Mouse (Mus musculus) left cerebral cortex, adult 9 months (tissue): ENCODE data around the gene Mst1.

Source experiments
- DNase-seq, 2 experiments: peaks; one replicate each; pipeline ENCODE4 v3.0.0; 2022; ENCODE audit warnings: low spot score in 2 of 2

The Mst1 gene

GRCm38 (mm10) chr9:108056361-108057261, 23.6 kb upstream of the Mst1 start:
- DNase-seq = no peak

GRCm38 (mm10) chr9:108057262-108057562, 23.0 kb upstream of the Mst1 start:
- no peak for DNase-seq

GRCm38 (mm10) chr9:108058291-108058690, 21.9 kb upstream of the Mst1 start:
- DNase-seq = no peak

GRCm38 (mm10) chr9:108062142-108062541, 18.1 kb upstream of the Mst1 start:
- DNase-seq = no peak

- DNase-seq = no peak
Observed at GRCm38 (mm10) chr9:108063361-108063760, 16.9 kb upstream of the Mst1 start.

- peak in 1 of 2 experiments; percentile 65 for DNase-seq
Observed at GRCm38 (mm10) chr9:108065491-108066011, 14.7 kb upstream of the Mst1 start.

- no peak for DNase-seq
Observed at GRCm38 (mm10) chr9:108067199-108067598, 13.0 kb upstream of the Mst1 start.

GRCm38 (mm10) chr9:108067900-108068299, 12.3 kb upstream of the Mst1 start:
- DNase-seq = peak in 1 of 2 experiments; percentile 86

GRCm38 (mm10) chr9:108069007-108069406, 11.2 kb upstream of the Mst1 start:
- DNase-seq = no peak

GRCm38 (mm10) chr9:108069529-108069928, 10.7 kb upstream of the Mst1 start:
- no peak for DNase-seq

- no peak for DNase-seq
Observed at GRCm38 (mm10) chr9:108071801-108072200, 8.4 kb upstream of the Mst1 start.

GRCm38 (mm10) chr9:108072481-108072924, 7.7 kb upstream of the Mst1 start:
- DNase-seq = no peak

GRCm38 (mm10) chr9:108073141-108073930, 6.9 kb upstream of the Mst1 start:
- no peak for DNase-seq

GRCm38 (mm10) chr9:108082549-108082948, 2.3 kb downstream of the Mst1 start:
- DNase-seq = no peak

- no peak for DNase-seq
Observed at GRCm38 (mm10) chr9:108082988-108083431, 2.8 kb downstream of the Mst1 start, which contains the start of gene Rnf123. Gene Rnf123, minus strand, starts transcription at chr9:108083346.

GRCm38 (mm10) chr9:108083561-108083960, 3.3 kb downstream of the Mst1 start:
- no peak for DNase-seq

- no peak for DNase-seq
Observed at GRCm38 (mm10) chr9:108085261-108085660, 5.0 kb downstream of the Mst1 start.

GRCm38 (mm10) chr9:108090611-108091120, 10.4 kb downstream of the Mst1 start:
- no peak for DNase-seq

- DNase-seq = no peak
Observed at GRCm38 (mm10) chr9:108093586-108093985, 13.3 kb downstream of the Mst1 start.

- DNase-seq = peak; percentile 77 to 87
Observed at GRCm38 (mm10) chr9:108094184-108094941, 14.1 kb downstream of the Mst1 start, which contains the start of gene Apeh. Gene Apeh, minus strand, starts transcription at chr9:108094606.

- no peak for DNase-seq
Observed at GRCm38 (mm10) chr9:108094998-108095411, 14.8 kb downstream of the Mst1 start.
